Mouse (Mus musculus) megakaryocyte, embryonic 14.5 days (primary cell): ENCODE data around the gene Foxn3. TPM values are rescaled to one million over a fixed set of nuclear protein-coding genes. Genes with fewer than 3 reads are reported as not detected.

ENCODE experiments used
- H3K27me3 ChIP-seq: replicated peaks from 2 replicates; pipeline ENCODE3; 2012; ENCODE audit warnings: inconsistent platforms
- H3K36me3 ChIP-seq: replicated peaks from 2 replicates; pipeline ENCODE3; 2012; ENCODE audit warnings: low read length, inconsistent platforms, mixed read lengths
- H3K4me1 ChIP-seq: 2 replicates; pipeline ENCODE4 v1.6.1; 2012; ENCODE audit warnings: inconsistent platforms
- H3K4me3 ChIP-seq: replicated peaks from 2 replicates; pipeline ENCODE3; 2012; ENCODE audit warnings: moderate library complexity, mild to moderate bottlenecking, inconsistent platforms
- H3K9me3 ChIP-seq: 2 replicates; pipeline ENCODE4 v1.6.1; 2012; ENCODE audit warnings: inconsistent platforms
- FLI1 ChIP-seq: IDR thresholded peaks from 2 replicates; pipeline ENCODE4 v1.6.1; 2012; ENCODE audit warnings: low read length, inconsistent platforms, mixed read lengths
- GATA1 ChIP-seq: IDR thresholded peaks from 3 replicates; pipeline ENCODE4 v1.6.1; 2012; ENCODE audit warnings: mixed read lengths, low read length, inconsistent platforms, borderline replicate concordance
- polyA plus RNA-seq: library from polyadenylated mRNA; stranded (reverse); fragments of >175 nt; gene quantifications from 2 replicates; pipeline ENCODE4 v1.2.3, GENCODE M21; 2012; ENCODE audit warnings: low replicate concordance; ENCODE audit not compliant: insufficient read depth

Foxn3 gene
- polyA plus RNA-seq, 1 experiment = 20.5 TPM

- H3K4me3 ChIP-seq = no peak overlapping the region
- TF ChIP-seq GATA1 (no peak), FLI1 (no peak)
- peaks cover 7% of the 10 kb centered on the region for H3K36me3 ChIP-seq
- H3K4me1 ChIP-seq = peaks cover 49% of the 10 kb centered on the region
- H3K9me3 ChIP-seq = no peaks in the 10 kb centered on the region; the same call in 1 of the 2 replicates
- no peaks in the 10 kb centered on the region for H3K27me3 ChIP-seq
Measured at GRCm38 (mm10) chr12:99408651-99409050, 154.7 kb downstream of the Foxn3 start.

GRCm38 (mm10) chr12:99408089-99408488 is 155.3 kb downstream of the Foxn3 start:
- TF ChIP-seq FLI1 (no peak), GATA1 (no peak)
- H3K9me3 ChIP-seq = peaks cover 3% of the 10 kb centered on the region
- H3K27me3 ChIP-seq = no peaks in the 10 kb centered on the region
- peaks cover 46% of the 10 kb centered on the region for H3K4me1 ChIP-seq
- peaks cover 12% of the 10 kb centered on the region for H3K36me3 ChIP-seq
- no peak overlapping the region for H3K4me3 ChIP-seq

GRCm38 (mm10) chr12:99407318-99407716 is 156.1 kb downstream of the Foxn3 start:
- no peak for TF ChIP-seq FLI1
- no peak for TF ChIP-seq GATA1
- peak overlapping the region; percentile 90 for H3K4me3 ChIP-seq

GRCm38 (mm10) chr12:99406697-99407317 is 156.6 kb downstream of the Foxn3 start:
- no peaks in the 10 kb centered on the region for H3K27me3 ChIP-seq

More at GRCm38 (mm10) chr12:99407318-99407716, 156.1 kb downstream of the Foxn3 start:
- H3K36me3 ChIP-seq = peaks cover 14% of the 10 kb centered on the region
- H3K27me3 ChIP-seq = no peaks in the 10 kb centered on the region
- peaks cover 45% of the 10 kb centered on the region for H3K4me1 ChIP-seq
- H3K9me3 ChIP-seq = peaks cover 3% of the 10 kb centered on the region

GRCm38 (mm10) chr12:99406254-99406653 is 157.1 kb downstream of the Foxn3 start:
- Histone ChIP-seq H3K9me3 (peaks cover 3% of the 10 kb centered on the region), H3K36me3 (peaks cover 14% of the 10 kb centered on the region), H3K4me1 (peaks cover 34% of the 10 kb centered on the region), H3K4me3 (peak overlapping the region; percentile 90), H3K27me3 (no peaks in the 10 kb centered on the region)
- TF ChIP-seq GATA1 = no peak
- no peak for TF ChIP-seq FLI1

More at GRCm38 (mm10) chr12:99406697-99407317, 156.6 kb downstream of the Foxn3 start:
- no peak for TF ChIP-seq GATA1
- TF ChIP-seq FLI1 = no peak
- Histone ChIP-seq H3K9me3 (peaks cover 3% of the 10 kb centered on the region), H3K36me3 (peaks cover 14% of the 10 kb centered on the region), H3K4me1 (peaks cover 40% of the 10 kb centered on the region), H3K4me3 (peak overlapping the region; percentile 90)

- H3K4me1 ChIP-seq = peaks cover 33% of the 10 kb centered on the region
- TF ChIP-seq GATA1 = no peak
- TF ChIP-seq FLI1 = no peak
- H3K36me3 ChIP-seq = peaks cover 14% of the 10 kb centered on the region
- peaks cover 3% of the 10 kb centered on the region for H3K9me3 ChIP-seq
- no peaks in the 10 kb centered on the region for H3K27me3 ChIP-seq
- H3K4me3 ChIP-seq = peak overlapping the region; percentile 51
Measured at GRCm38 (mm10) chr12:99405401-99405800, 158.0 kb downstream of the Foxn3 start.

- peaks cover 17% of the 10 kb centered on the region for H3K36me3 ChIP-seq
- TF ChIP-seq GATA1 (no peak), FLI1 (no peak)
- H3K27me3 ChIP-seq = no peaks in the 10 kb centered on the region
- H3K9me3 ChIP-seq = peaks cover 3% of the 10 kb centered on the region
- H3K4me1 ChIP-seq = peaks cover 29% of the 10 kb centered on the region
- H3K4me3 ChIP-seq = no peak overlapping the region
Measured at GRCm38 (mm10) chr12:99403004-99403403, 160.4 kb downstream of the Foxn3 start.

- H3K9me3 ChIP-seq = peaks cover 3% of the 10 kb centered on the region
- TF ChIP-seq FLI1 (no peak), GATA1 (no peak)
- peaks cover 17% of the 10 kb centered on the region for H3K36me3 ChIP-seq
- H3K27me3 ChIP-seq = no peaks in the 10 kb centered on the region
- H3K4me3 ChIP-seq = no peak overlapping the region
- peaks cover 24% of the 10 kb centered on the region for H3K4me1 ChIP-seq
Measured at GRCm38 (mm10) chr12:99400907-99401306, 162.5 kb downstream of the Foxn3 start.

- peaks cover 3% of the 10 kb centered on the region for H3K9me3 ChIP-seq
- peaks cover 25% of the 10 kb centered on the region for H3K4me1 ChIP-seq
- peaks cover 17% of the 10 kb centered on the region for H3K36me3 ChIP-seq
- TF ChIP-seq GATA1 (no peak), FLI1 (no peak)
- no peaks in the 10 kb centered on the region for H3K27me3 ChIP-seq
- H3K4me3 ChIP-seq = no peak overlapping the region
Measured at GRCm38 (mm10) chr12:99399575-99399974, 163.8 kb downstream of the Foxn3 start.

- Histone ChIP-seq H3K4me3 (no peak overlapping the region), H3K4me1 (peaks cover 45% of the 10 kb centered on the region), H3K9me3 (no peaks in the 10 kb centered on the region), H3K27me3 (no peaks in the 10 kb centered on the region), H3K36me3 (peaks cover 5% of the 10 kb centered on the region)
- no peak for TF ChIP-seq GATA1
- TF ChIP-seq FLI1 = no peak
Measured at GRCm38 (mm10) chr12:99396461-99396860, 166.9 kb downstream of the Foxn3 start.

- peaks cover 3% of the 10 kb centered on the region for H3K36me3 ChIP-seq
- peaks cover 56% of the 10 kb centered on the region for H3K4me1 ChIP-seq
- H3K27me3 ChIP-seq = no peaks in the 10 kb centered on the region
Measured at GRCm38 (mm10) chr12:99395082-99395481, 168.3 kb downstream of the Foxn3 start.

More at GRCm38 (mm10) chr12:99395082-99395481, 168.3 kb downstream of the Foxn3 start:
- H3K9me3 ChIP-seq = no peaks in the 10 kb centered on the region
- H3K4me3 ChIP-seq = no peak overlapping the region
- TF ChIP-seq GATA1 (no peak), FLI1 (no peak)
